Mouse (Mus musculus) myocyte (in vitro differentiated cells): Measurements from ENCODE around the gene Hsf5. TPM values are rescaled to one million over a fixed set of nuclear protein-coding genes. Genes with fewer than 3 reads are reported as not detected.

Experiments
- H3K27me3 ChIP-seq: one replicate; pipeline ENCODE4 v1.6.1; 2011; ENCODE audit not compliant: control insufficient read depth, insufficient read depth, insufficient read length
- H3K36me3 ChIP-seq: one replicate; pipeline ENCODE4 v1.6.1; 2011; ENCODE audit not compliant: control insufficient read depth, insufficient read depth
- H3K4me2 ChIP-seq: one replicate; pipeline ENCODE4 v1.6.1; 2011; ENCODE audit warnings: low read depth, control low read depth
- H3K4me3 ChIP-seq: one replicate; pipeline ENCODE4 v1.5.1; 2011; ENCODE audit warnings: mild to moderate bottlenecking, control low read depth, moderate library complexity
- H3K79me2 ChIP-seq: one replicate; pipeline ENCODE4 v1.6.1; 2011; ENCODE audit not compliant: control insufficient read depth, insufficient read depth
- H3ac ChIP-seq: one replicate; pipeline ENCODE4 v1.6.1; 2011; ENCODE audit not compliant: control insufficient read depth, insufficient read length
- CEBPB ChIP-seq: IDR thresholded peaks from 2 replicates; pipeline ENCODE4 v1.6.1; 2011; ENCODE audit warnings: mild to moderate bottlenecking, moderate library complexity; ENCODE audit not compliant: poor library complexity, insufficient read depth, severe bottlenecking
- E2F4 ChIP-seq: IDR thresholded peaks from one replicate; pipeline ENCODE4 v1.6.1; 2011; ENCODE audit warnings: mild to moderate bottlenecking, control low read depth, moderate library complexity; ENCODE audit not compliant: insufficient read depth
- MAX ChIP-seq: IDR thresholded peaks from one replicate; pipeline ENCODE4 v1.6.1; 2011; ENCODE audit warnings: low read depth, mild to moderate bottlenecking, control low read depth
- MYOD1 ChIP-seq, 3 experiments: IDR thresholded peaks; one replicate each; pipeline ENCODE4 v1.6.1; 2011; ENCODE audit warnings: control low read depth in 2 of 3, low read depth in 2 of 3, mild to moderate bottlenecking in 2 of 3, moderate library complexity in 1 of 3; ENCODE audit not compliant: insufficient read length in 2 of 3, control insufficient read depth in 1 of 3
- MYOG ChIP-seq, 3 experiments: IDR thresholded peaks; one replicate each; pipeline ENCODE4 v1.6.1; 2011; ENCODE audit warnings: control low read depth in 2 of 3, low read depth in 2 of 3, mild to moderate bottlenecking in 2 of 3; ENCODE audit not compliant: insufficient read length in 2 of 3, control insufficient read depth in 1 of 3, insufficient read depth in 1 of 3
- POLR2A ChIP-seq: IDR thresholded peaks from one replicate; pipeline ENCODE4 v1.6.1; 2011; ENCODE audit warnings: low read depth, mild to moderate bottlenecking, control low read depth, moderate library complexity; ENCODE audit not compliant: insufficient read length
- POLR2AphosphoS2 ChIP-seq: IDR thresholded peaks from one replicate; pipeline ENCODE4 v1.6.1; 2011; ENCODE audit warnings: low read depth, control low read depth; ENCODE audit not compliant: insufficient read length
- REST ChIP-seq: IDR thresholded peaks from one replicate; pipeline ENCODE4 v1.6.1; 2011; ENCODE audit warnings: mild to moderate bottlenecking, control low read depth, moderate library complexity; ENCODE audit not compliant: insufficient read depth, insufficient read length
- SRF ChIP-seq: IDR thresholded peaks from one replicate; pipeline ENCODE4 v1.6.1; 2011; ENCODE audit warnings: low read depth; ENCODE audit not compliant: control insufficient read depth, insufficient read length
- TCF12 ChIP-seq: IDR thresholded peaks from one replicate; pipeline ENCODE4 v1.6.1; 2011; ENCODE audit warnings: mild to moderate bottlenecking, control low read depth; ENCODE audit not compliant: poor library complexity, insufficient read depth, severe bottlenecking
- TCF3 ChIP-seq: IDR thresholded peaks from one replicate; pipeline ENCODE4 v1.6.1; 2011; ENCODE audit warnings: low read depth, control low read depth; ENCODE audit not compliant: insufficient read length
- USF1 ChIP-seq: IDR thresholded peaks from one replicate; pipeline ENCODE4 v1.6.1; 2011; ENCODE audit warnings: low read depth, mild to moderate bottlenecking, control low read depth, moderate library complexity
- polyA plus RNA-seq: library from polyadenylated mRNA; unstranded; fragments of >200 nt; fragmentation: generic; extraction: Trizol; gene quantifications from one replicate; pipeline ENCODE4 v1.2.1, GENCODE M21; 2012; ENCODE audit warnings: missing spikeins

Gene Hsf5
- polyA plus RNA-seq, 1 experiment, result not detected

DNA sequence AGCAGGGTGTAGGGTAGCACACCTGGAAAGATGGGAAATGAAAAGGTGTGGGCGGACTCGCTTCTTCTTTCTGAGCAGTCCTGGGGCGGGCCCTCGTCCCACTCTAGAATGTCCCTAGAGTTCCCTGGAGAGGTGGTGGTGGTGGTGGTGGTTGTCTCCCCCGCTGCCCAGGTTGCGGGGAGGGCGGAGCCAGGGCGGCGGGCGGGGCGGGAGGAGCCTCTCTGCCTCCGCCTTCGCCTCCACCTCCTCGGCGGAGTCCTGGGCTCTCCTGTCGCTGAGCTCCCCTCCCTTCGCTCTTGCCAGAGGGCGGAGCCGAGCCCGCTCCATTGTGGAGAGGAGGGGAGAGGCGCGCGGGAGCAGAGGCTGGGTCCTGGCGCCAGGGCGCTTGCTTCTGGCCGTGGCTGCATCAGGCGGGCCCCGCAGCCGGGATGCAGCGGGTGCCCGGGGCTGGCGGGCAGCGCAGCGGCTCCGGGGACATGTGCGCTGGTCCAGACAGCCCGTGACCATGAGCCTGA is 21.6 kb upstream of the Hsf5 start:
- H3K79me2 ChIP-seq, result peaks cover 18% of the 10 kb centered on the region
- H3ac ChIP-seq, result peak overlapping the region; percentile 28
- TF ChIP-seq USF1, result no peak
- TF ChIP-seq REST, result no peak
- peak; percentile 68 for TF ChIP-seq POLR2A
- TF ChIP-seq MYOG (IDR thresholded peaks at IDR 0.05; ENCODE audit: control insufficient read depth in 1 of 3, insufficient read depth in 1 of 3, insufficient read length in 2 of 3, low read depth in 2 of 3), result no peak
- no peak for TF ChIP-seq SRF
- no peak for TF ChIP-seq CEBPB
- TF ChIP-seq MYOD1 (IDR thresholded peaks at IDR 0.05; ENCODE audit: control insufficient read depth in 1 of 3, insufficient read length in 2 of 3, low read depth in 2 of 3), result peak in 1 of 3 experiments; percentile 9
- no peak for TF ChIP-seq E2F4
- no peak for TF ChIP-seq MAX
- peak; percentile 53 for TF ChIP-seq POLR2AphosphoS2
- no peak for TF ChIP-seq TCF3
- TF ChIP-seq TCF12, result no peak
- peak overlapping the region; percentile 89 for H3K4me2 ChIP-seq
- H3K36me3 ChIP-seq, result peaks cover 16% of the 10 kb centered on the region
- H3K27me3 ChIP-seq, result no peaks in the 10 kb centered on the region
- peak overlapping the region; percentile 33 for H3K4me3 ChIP-seq

DNA sequence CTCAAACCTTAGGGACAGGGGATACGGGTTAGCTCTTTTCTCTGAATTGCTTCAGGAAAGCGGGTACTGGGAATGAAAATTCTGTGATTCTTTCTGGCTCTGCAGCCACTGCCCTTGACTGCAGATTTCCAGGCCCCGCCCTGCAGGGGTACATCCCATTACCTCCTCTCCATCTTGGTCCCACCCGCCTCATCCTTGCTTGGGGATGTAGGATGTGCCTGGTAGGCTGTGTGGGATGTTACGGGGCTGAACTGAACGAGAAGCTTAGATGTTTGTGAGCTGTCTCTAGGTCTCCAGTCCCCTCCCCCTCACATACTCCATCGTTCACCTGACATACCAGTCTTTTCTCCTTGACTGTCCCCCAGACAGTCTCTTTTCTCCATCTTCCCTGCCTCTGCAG is 21.0 kb upstream of the Hsf5 start:
- peaks cover 19% of the 10 kb centered on the region for H3K36me3 ChIP-seq
- H3K79me2 ChIP-seq, result peaks cover 12% of the 10 kb centered on the region
- H3K27me3 ChIP-seq, result no peaks in the 10 kb centered on the region

DNA sequence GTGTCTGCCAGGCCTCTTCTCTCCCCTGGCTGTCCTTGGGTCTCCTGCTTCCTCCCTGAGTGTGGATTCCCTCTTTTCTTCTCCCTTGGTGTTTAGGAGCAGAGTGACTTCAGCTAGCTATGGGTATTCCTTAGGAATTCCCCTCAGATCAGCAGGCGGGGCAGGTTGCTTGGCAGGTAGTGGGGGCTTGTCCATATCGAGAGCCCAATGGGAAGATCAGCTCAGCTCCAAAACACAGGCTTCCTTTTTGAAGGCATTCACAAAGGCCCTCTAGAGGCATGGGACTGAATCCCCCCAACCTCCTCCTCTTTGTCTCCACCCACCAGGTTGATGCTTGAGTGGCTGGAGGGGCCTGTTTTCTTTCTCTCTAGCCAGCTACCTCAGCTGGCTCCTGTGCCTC is 20.5 kb upstream of the Hsf5 start:
- Histone ChIP-seq H3K36me3 (peaks cover 24% of the 10 kb centered on the region), H3K79me2 (peaks cover 10% of the 10 kb centered on the region), H3ac (no peak overlapping the region), H3K27me3 (no peaks in the 10 kb centered on the region), H3K4me2 (peak overlapping the region; percentile 89), H3K4me3 (peak overlapping the region; percentile 33)
- TF ChIP-seq MYOG (IDR thresholded peaks at IDR 0.05; ENCODE audit: control insufficient read depth in 1 of 3, insufficient read depth in 1 of 3, insufficient read length in 2 of 3, low read depth in 2 of 3) (no peak), CEBPB (no peak), REST (no peak), POLR2A (no peak), USF1 (no peak), MYOD1 (IDR thresholded peaks at IDR 0.05; ENCODE audit: control insufficient read depth in 1 of 3, insufficient read length in 2 of 3, low read depth in 2 of 3) (no peak), E2F4 (no peak), SRF (no peak), TCF3 (no peak), POLR2AphosphoS2 (no peak), MAX (no peak), TCF12 (no peak)

More for the DNA sequence above, 21.0 kb upstream of the Hsf5 start:
- H3ac ChIP-seq, result peak overlapping the region; percentile 28
- peak overlapping the region; percentile 89 for H3K4me2 ChIP-seq
- no peak for TF ChIP-seq REST
- TF ChIP-seq E2F4, result no peak
- TF ChIP-seq USF1, result no peak
- no peak for TF ChIP-seq CEBPB
- TF ChIP-seq TCF3, result no peak
- no peak for TF ChIP-seq MAX
- TF ChIP-seq MYOD1 (IDR thresholded peaks at IDR 0.05; ENCODE audit: control insufficient read depth in 1 of 3, insufficient read length in 2 of 3, low read depth in 2 of 3), result no peak
- TF ChIP-seq SRF, result no peak
- TF ChIP-seq MYOG (IDR thresholded peaks at IDR 0.05; ENCODE audit: control insufficient read depth in 1 of 3, insufficient read depth in 1 of 3, insufficient read length in 2 of 3, low read depth in 2 of 3), result no peak
- no peak for TF ChIP-seq POLR2A
- TF ChIP-seq TCF12, result no peak
- no peak for TF ChIP-seq POLR2AphosphoS2
- peak overlapping the region; percentile 33 for H3K4me3 ChIP-seq

DNA sequence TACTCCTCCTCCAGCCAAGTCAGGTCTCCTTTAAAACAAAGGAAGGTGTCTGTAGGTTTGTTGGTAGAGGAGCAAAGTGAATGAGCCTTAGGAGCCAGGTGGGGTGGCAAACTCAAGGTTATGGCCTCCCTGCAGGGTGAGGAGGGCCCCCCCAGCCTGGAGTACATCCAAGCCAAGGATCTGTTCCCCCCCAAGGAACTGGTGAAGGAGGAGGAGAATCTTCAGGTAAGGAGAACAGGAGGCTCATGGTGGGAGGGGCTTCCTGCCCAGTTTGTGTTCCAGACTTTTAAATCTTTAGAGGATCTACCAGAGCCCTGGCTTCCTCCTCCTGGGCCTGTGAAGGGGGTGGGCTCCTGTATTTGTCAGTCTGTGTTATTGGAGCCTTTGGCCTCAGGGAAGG is 19.9 kb upstream of the Hsf5 start:
- TF ChIP-seq CEBPB (no peak), MYOD1 (IDR thresholded peaks at IDR 0.05; ENCODE audit: control insufficient read depth in 1 of 3, insufficient read length in 2 of 3, low read depth in 2 of 3) (no peak), MYOG (IDR thresholded peaks at IDR 0.05; ENCODE audit: control insufficient read depth in 1 of 3, insufficient read depth in 1 of 3, insufficient read length in 2 of 3, low read depth in 2 of 3) (no peak), SRF (no peak), REST (no peak), MAX (no peak)
- Histone ChIP-seq H3ac (no peak overlapping the region), H3K79me2 (peaks cover 10% of the 10 kb centered on the region), H3K4me2 (no peak overlapping the region), H3K36me3 (peaks cover 25% of the 10 kb centered on the region), H3K4me3 (no peak overlapping the region), H3K27me3 (no peaks in the 10 kb centered on the region)
